Mouse (Mus musculus) liver, embryonic 12.5 days (tissue): ENCODE measurements around the gene Ppp1r9a. TPM values are rescaled to one million over a fixed set of nuclear protein-coding genes. Genes with fewer than 3 reads are reported as not detected.

Experiments used
- ATAC-seq: fragments of 200-750 bp; cut with Nextera tagmentation; 2 replicates; pipeline ENCODE4 v1.8.0; 2017; ENCODE audit warnings: moderate number of reproducible peaks, mild to moderate bottlenecking, moderate library complexity
- H3K27ac ChIP-seq: fragments of 300-500 bp; sonication (generic); 2 replicates; pipeline ENCODE4 v1.5.1; 2016; ENCODE audit warnings: mild to moderate bottlenecking
- H3K27me3 ChIP-seq: fragments of 300-500 bp; sonication (generic); replicated peaks from 2 replicates; pipeline ENCODE4 v1.6.1; 2016; ENCODE audit warnings: mild to moderate bottlenecking, moderate library complexity
- H3K36me3 ChIP-seq: fragments of 300-500 bp; sonication (generic); 2 replicates; pipeline ENCODE4 v1.6.1; 2016; ENCODE audit warnings: mild to moderate bottlenecking, moderate library complexity
- H3K4me1 ChIP-seq: fragments of 300-500 bp; sonication (generic); 2 replicates; pipeline ENCODE4 v1.6.1; 2016
- H3K4me2 ChIP-seq: fragments of 300-500 bp; sonication (generic); 2 replicates; pipeline ENCODE4 v1.6.1; 2016; ENCODE audit warnings: mild to moderate bottlenecking, moderate library complexity
- H3K4me3 ChIP-seq: fragments of 300-500 bp; sonication (generic); 2 replicates; pipeline ENCODE4 v1.5.1; 2016; ENCODE audit warnings: mild to moderate bottlenecking, moderate library complexity
- H3K9ac ChIP-seq: fragments of 300-500 bp; sonication (generic); 2 replicates; pipeline ENCODE4 v1.6.1; 2016; ENCODE audit warnings: mild to moderate bottlenecking, moderate library complexity
- H3K9me3 ChIP-seq: fragments of 300-500 bp; sonication (generic); replicated peaks from 2 replicates; pipeline ENCODE4 v1.6.1; 2016; ENCODE audit warnings: mild to moderate bottlenecking, moderate library complexity
- WGBS: fragments of 180-500 bp; shearing (Covaris S2); methylation state at CpG from one replicate; pipeline ENCODE4 v1.1.7; 2016; ENCODE audit not compliant: insufficient replicate concordance; 5-methylcytosine and 5-hydroxymethylcytosine counted together
- polyA plus RNA-seq: library from polyadenylated mRNA; unstranded; fragments of >200 nt; fragmentation: Nextera tagmentation; extraction: Ambion mirVana; gene quantifications from 2 replicates; pipeline ENCODE4 v1.2.1, GENCODE M21; 2016

Gene Ppp1r9a
- polyA plus RNA-seq, 1 experiment from 2014 or later: 7.7 TPM

- no peak for ATAC-seq
- peak overlapping the region; percentile 32; the same call in 1 of the 2 replicates for H3K9ac ChIP-seq
- H3K9me3 ChIP-seq: no peaks in the 10 kb centered on the region
- H3K36me3 ChIP-seq: no peaks in the 10 kb centered on the region
- no peaks in the 10 kb centered on the region for H3K27me3 ChIP-seq
- WGBS: 49% methylated on average over 2 of the region's 2 CpGs
- peak overlapping the region; percentile 54 for H3K27ac ChIP-seq
- peaks cover 79% of the 10 kb centered on the region for H3K4me1 ChIP-seq
- peak overlapping the region; percentile 66 for H3K4me2 ChIP-seq
- no peak overlapping the region for H3K4me3 ChIP-seq
Observed at GRCm38 (mm10) chr6:5152185-5152584, 249.5 kb downstream of the Ppp1r9a start.

DNA sequence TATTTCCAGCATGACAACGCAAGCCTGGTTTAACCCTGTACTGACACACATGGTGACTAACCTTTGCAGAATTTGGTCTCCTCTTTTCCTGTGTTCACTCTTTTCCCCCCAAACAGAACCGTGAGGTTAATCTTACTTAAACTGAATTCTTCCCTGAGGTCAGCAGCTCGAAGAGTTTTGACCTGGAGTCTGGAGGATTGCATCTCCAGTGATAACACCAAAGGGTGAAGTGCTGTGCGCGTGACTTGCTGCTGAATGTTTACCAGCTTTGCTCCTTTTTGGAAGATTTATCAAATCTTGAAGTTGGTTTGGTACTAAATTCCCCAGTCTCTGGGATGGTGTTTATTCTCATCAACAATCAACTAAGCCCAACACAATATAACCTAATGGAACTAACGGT, 252.1 kb downstream of the Ppp1r9a start:
- 36% methylated on average over 6 of the region's 6 CpGs for WGBS
- Histone ChIP-seq H3K36me3 (peaks cover 4% of the 10 kb centered on the region; the same call in 1 of the 2 replicates), H3K9me3 (no peaks in the 10 kb centered on the region), H3K4me2 (peak overlapping the region; percentile 66), H3K27me3 (no peaks in the 10 kb centered on the region), H3K4me1 (peaks cover 90% of the 10 kb centered on the region), H3K27ac (peak overlapping the region; percentile 97), H3K4me3 (peak overlapping the region; percentile 46), H3K9ac (peak overlapping the region; percentile 66)
- no peak for ATAC-seq

- Histone ChIP-seq H3K9me3 (no peaks in the 10 kb centered on the region), H3K4me3 (peak overlapping the region; percentile 46), H3K27ac (peak overlapping the region; percentile 97), H3K27me3 (no peaks in the 10 kb centered on the region), H3K9ac (peak overlapping the region; percentile 66), H3K4me2 (peak overlapping the region; percentile 66), H3K36me3 (peaks cover 8% of the 10 kb centered on the region; the same call in 1 of the 2 replicates), H3K4me1 (peaks cover 96% of the 10 kb centered on the region)
- peak; percentile 92 for ATAC-seq
- 9% methylated on average over 1 of the region's 1 CpGs for WGBS
Observed at GRCm38 (mm10) chr6:5155313-5155927, 252.7 kb downstream of the Ppp1r9a start.

DNA sequence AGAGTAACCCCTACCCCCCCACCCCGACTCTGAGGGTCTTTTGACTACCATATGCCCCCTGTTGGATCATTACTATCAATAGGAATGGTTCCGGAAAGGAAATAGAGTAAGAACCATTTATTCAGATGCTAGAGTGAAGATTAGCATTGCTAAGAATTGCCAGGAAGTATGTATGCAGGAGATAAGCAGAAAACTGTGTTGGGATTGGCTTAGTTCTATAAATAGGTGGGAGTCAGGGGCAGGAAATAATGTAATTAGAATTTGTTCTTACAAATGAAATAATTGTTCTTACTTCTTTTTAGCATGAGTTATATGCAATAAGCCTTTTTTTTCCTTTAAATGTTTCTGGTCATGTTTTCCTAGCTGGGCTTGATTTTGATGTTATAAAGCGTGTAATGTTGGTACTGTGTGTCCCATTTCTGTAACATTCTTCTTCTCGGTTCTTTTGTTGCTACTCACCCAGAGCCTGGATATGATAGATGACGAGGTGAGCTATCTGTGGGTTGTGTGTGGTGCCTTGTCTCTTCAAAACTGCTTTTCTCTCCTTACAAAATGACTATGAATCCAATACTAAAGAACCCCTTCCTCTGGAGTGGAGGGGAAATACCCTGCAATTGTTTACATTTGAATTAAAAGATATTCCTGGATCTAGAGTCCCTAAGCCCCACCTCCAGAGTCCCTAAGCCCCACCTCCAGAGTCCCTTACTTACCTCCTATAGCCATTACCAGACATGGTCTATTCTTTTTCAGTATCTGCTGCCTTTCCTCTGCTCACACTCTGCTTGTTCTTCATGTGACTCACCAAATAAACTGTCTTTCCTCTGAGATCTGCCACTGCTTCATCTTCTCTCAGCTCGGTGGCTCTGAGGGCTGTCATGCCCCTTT, 254.1 kb downstream of the Ppp1r9a start:
- WGBS: 17% methylated on average over 6 of the region's 6 CpGs
- peak; percentile 70 for ATAC-seq
- Histone ChIP-seq H3K9ac (peak overlapping the region; percentile 66), H3K27ac (peak overlapping the region; percentile 97), H3K27me3 (no peaks in the 10 kb centered on the region), H3K36me3 (peaks cover 8% of the 10 kb centered on the region; the same call in 1 of the 2 replicates), H3K4me2 (peak overlapping the region; percentile 66), H3K4me3 (0 out of 2 replicates have a peak overlapping the region, but pooled peaks have one; percentile 10), H3K4me1 (peaks cover 83% of the 10 kb centered on the region), H3K9me3 (no peaks in the 10 kb centered on the region)

DNA sequence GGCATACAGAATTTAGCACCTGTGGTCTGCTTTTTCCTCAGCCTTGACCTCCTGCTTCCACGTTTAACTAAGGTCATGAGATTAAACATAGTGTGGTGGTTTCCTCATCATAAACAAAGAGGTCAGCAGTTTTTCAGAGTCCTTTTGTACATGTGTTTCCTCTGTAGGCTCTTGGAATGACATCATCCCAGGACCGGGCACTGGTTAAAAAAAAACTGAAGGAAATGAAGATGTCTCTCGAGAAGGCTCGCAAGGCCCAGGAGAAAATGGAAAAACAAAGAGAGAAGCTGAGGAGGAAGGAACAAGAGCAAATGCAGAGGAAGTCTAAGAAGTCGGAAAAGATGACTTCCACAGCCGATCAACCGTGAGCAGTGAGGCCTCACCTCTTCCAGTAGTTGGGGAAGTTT, 256.7 kb downstream of the Ppp1r9a start:
- Histone ChIP-seq H3K4me1 (peaks cover 69% of the 10 kb centered on the region), H3K4me2 (peak overlapping the region; percentile 27; the same call in 1 of the 2 replicates), H3K27ac (peak overlapping the region; percentile 59), H3K9ac (no peak overlapping the region), H3K27me3 (no peaks in the 10 kb centered on the region), H3K4me3 (no peak overlapping the region), H3K36me3 (peaks cover 8% of the 10 kb centered on the region; the same call in 1 of the 2 replicates), H3K9me3 (no peaks in the 10 kb centered on the region)
- no peak for ATAC-seq
- 34% methylated on average over 7 of the region's 7 CpGs for WGBS

DNA sequence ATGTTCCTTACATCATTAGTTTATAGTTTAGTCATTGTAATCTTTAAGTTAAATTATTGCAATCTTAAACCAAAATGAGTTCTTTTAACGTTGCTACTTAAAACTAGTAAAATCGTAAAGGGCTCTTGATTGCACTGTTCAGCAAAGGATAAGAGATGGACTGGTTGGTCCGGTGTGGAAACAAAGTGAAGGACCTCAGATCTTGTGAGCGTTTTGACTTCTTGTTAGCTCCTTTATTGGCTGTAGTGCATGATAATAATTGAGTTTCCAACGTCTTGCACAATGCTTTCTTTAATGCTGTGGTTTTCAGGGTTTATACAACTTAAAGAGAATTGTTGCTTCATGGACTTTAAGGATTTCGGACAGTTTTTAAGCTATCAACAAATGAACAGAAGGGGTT, 259.3 kb downstream of the Ppp1r9a start:
- H3K4me1 ChIP-seq: peaks cover 64% of the 10 kb centered on the region
- ATAC-seq: no peak
- 72% methylated on average over 6 of the region's 6 CpGs for WGBS
- H3K9me3 ChIP-seq: no peaks in the 10 kb centered on the region
- no peak overlapping the region for H3K9ac ChIP-seq
- no peak overlapping the region for H3K4me3 ChIP-seq
- no peak overlapping the region for H3K4me2 ChIP-seq
- H3K27me3 ChIP-seq: no peaks in the 10 kb centered on the region
- peaks cover 8% of the 10 kb centered on the region; the same call in 1 of the 2 replicates for H3K36me3 ChIP-seq
- H3K27ac ChIP-seq: 0 out of 2 replicates have a peak overlapping the region, but pooled peaks have one; percentile 28

DNA sequence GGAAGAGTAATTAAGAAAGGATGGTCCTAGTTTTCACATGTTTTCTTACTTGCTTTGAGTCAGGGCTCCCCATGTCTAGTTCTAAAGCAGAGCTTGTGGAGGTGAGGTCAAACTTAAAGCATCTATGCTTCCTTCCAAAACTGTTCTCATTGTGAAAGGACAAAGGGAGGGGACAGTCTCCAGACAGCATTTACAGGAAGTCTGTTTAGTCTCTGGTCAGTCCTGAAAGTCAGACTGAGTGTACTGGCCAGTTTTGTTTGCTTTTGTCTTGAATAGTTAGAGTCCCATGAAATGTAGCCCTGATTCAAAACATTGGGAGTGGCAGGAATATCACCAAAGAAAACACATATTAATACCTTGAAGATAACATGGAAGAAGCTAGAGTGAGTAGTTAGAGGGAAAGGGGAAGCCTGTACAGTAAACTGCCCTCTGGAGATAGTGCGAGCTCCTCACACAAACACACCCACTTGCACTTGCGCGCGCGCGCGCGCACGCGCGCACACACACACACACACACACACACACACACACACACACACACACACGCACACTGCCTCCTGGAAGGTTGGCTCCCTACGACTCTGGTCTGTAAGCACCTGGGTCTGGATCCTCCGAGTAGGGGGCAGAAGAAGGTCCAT, 260.9 kb downstream of the Ppp1r9a start:
- Histone ChIP-seq H3K27me3 (no peaks in the 10 kb centered on the region), H3K9ac (no peak overlapping the region), H3K4me3 (no peak overlapping the region), H3K27ac (peak overlapping the region; percentile 47; the same call in 1 of the 2 replicates), H3K4me1 (peaks cover 58% of the 10 kb centered on the region), H3K9me3 (no peaks in the 10 kb centered on the region), H3K4me2 (no peak overlapping the region), H3K36me3 (peaks cover 8% of the 10 kb centered on the region; the same call in 1 of the 2 replicates)
- WGBS: 84% methylated on average over 14 of the region's 14 CpGs
- peak; percentile 66; the same call in 1 of the 2 replicates for ATAC-seq

DNA sequence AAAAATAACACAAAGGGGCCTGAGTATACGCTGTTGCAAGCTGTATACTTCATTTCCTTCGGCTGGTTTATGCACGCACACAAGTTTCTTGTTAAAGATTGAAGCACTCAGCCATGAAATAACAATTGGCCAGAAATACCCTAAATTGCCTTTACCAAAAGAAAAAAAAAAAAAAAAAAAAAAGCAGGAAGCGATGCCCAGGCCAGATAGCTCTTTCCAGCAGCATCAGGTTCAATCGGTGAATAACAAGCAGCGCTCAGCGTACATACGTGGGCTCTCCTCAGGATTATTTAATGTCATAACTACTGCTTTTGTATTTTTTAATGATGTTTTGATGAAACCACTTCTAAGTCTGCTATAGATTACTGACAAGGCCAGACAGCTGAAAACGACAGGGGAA, 262.1 kb downstream of the Ppp1r9a start:
- H3K4me3 ChIP-seq: no peak overlapping the region
- no peak overlapping the region for H3K9ac ChIP-seq
- WGBS: 43% methylated on average over 9 of the region's 9 CpGs
- H3K27ac ChIP-seq: no peak overlapping the region
- no peaks in the 10 kb centered on the region for H3K27me3 ChIP-seq
- H3K4me1 ChIP-seq: peaks cover 46% of the 10 kb centered on the region
- peaks cover 3% of the 10 kb centered on the region; the same call in 1 of the 2 replicates for H3K36me3 ChIP-seq
- H3K9me3 ChIP-seq: no peaks in the 10 kb centered on the region
- no peak for ATAC-seq
- peak overlapping the region; percentile 23; the same call in 1 of the 2 replicates for H3K4me2 ChIP-seq

GRCm38 (mm10) chr6:5167051-5167677, 264.4 kb downstream of the Ppp1r9a start:
- Histone ChIP-seq H3K4me2 (peak overlapping the region; percentile 62), H3K4me1 (peaks cover 46% of the 10 kb centered on the region), H3K9ac (peak overlapping the region; percentile 18; the same call in 1 of the 2 replicates), H3K9me3 (no peaks in the 10 kb centered on the region), H3K27me3 (no peaks in the 10 kb centered on the region), H3K27ac (no peak overlapping the region), H3K36me3 (no peaks in the 10 kb centered on the region), H3K4me3 (peak overlapping the region; percentile 32)
- no peak for ATAC-seq
- 14% methylated on average over 14 of the region's 14 CpGs for WGBS

GRCm38 (mm10) chr6:5168158-5168557, 265.4 kb downstream of the Ppp1r9a start:
- no peak overlapping the region for H3K27ac ChIP-seq
- 75% methylated on average over 9 of the region's 9 CpGs for WGBS
- H3K4me3 ChIP-seq: no peak overlapping the region
- no peaks in the 10 kb centered on the region for H3K27me3 ChIP-seq
- no peaks in the 10 kb centered on the region for H3K36me3 ChIP-seq
- no peaks in the 10 kb centered on the region for H3K9me3 ChIP-seq
- no peak overlapping the region for H3K9ac ChIP-seq
- H3K4me2 ChIP-seq: no peak overlapping the region
- H3K4me1 ChIP-seq: peaks cover 46% of the 10 kb centered on the region
- ATAC-seq: no peak

- Histone ChIP-seq H3K4me3 (no peak overlapping the region), H3K4me2 (no peak overlapping the region), H3K27ac (peak overlapping the region; percentile 53; the same call in 1 of the 2 replicates), H3K4me1 (peaks cover 18% of the 10 kb centered on the region), H3K9ac (no peak overlapping the region), H3K27me3 (no peaks in the 10 kb centered on the region), H3K9me3 (no peaks in the 10 kb centered on the region), H3K36me3 (no peaks in the 10 kb centered on the region)
- WGBS: 66% methylated on average over 4 of the region's 4 CpGs
- peak; percentile 68 for ATAC-seq
Observed at GRCm38 (mm10) chr6:5171418-5171817, 268.7 kb downstream of the Ppp1r9a start.
